Mouse (Mus musculus) thymus, postnatal 0 days (tissue): ENCODE results near the gene Usp20. TPM values are rescaled to one million over a fixed set of nuclear protein-coding genes. Genes with fewer than 3 reads are reported as not detected.

Experiments used
- DNase-seq: peaks from one replicate; pipeline ENCODE4 v3.0.0-alpha.2; 2015; ENCODE audit warnings: low spot score
- polyA plus RNA-seq: library from polyadenylated mRNA; unstranded; fragments of >200 nt; fragmentation: Nextera tagmentation; extraction: Ambion mirVana; gene quantifications from 2 replicates; pipeline ENCODE4 v1.2.1, GENCODE M21; 2015

Gene Usp20
- polyA plus RNA-seq, 1 experiment from 2014 or later = 13.2 TPM

GRCm38 (mm10) chr2:31040043-31040442, 58.0 kb downstream of the Usp20 start:
- DNase-seq = no peak

GRCm38 (mm10) chr2:31040487-31040886, 58.4 kb downstream of the Usp20 start:
- DNase-seq = no peak

GRCm38 (mm10) chr2:31041386-31041785, 59.3 kb downstream of the Usp20 start:
- no peak for DNase-seq

GRCm38 (mm10) chr2:31042881-31043280, 60.8 kb downstream of the Usp20 start:
- DNase-seq = no peak

GRCm38 (mm10) chr2:31043856-31044255, 61.8 kb downstream of the Usp20 start:
- no peak for DNase-seq

GRCm38 (mm10) chr2:31048037-31048436, 66.0 kb downstream of the Usp20 start:
- no peak for DNase-seq

GRCm38 (mm10) chr2:31052441-31052840, 70.4 kb downstream of the Usp20 start:
- no peak for DNase-seq

GRCm38 (mm10) chr2:31053426-31053825, 71.3 kb downstream of the Usp20 start:
- no peak for DNase-seq

GRCm38 (mm10) chr2:31053851-31054340, 71.8 kb downstream of the Usp20 start:
- DNase-seq = no peak

GRCm38 (mm10) chr2:31056070-31056469, 74.0 kb downstream of the Usp20 start:
- DNase-seq = no peak

GRCm38 (mm10) chr2:31057549-31058177, 75.6 kb downstream of the Usp20 start:
- no peak for DNase-seq

- no peak for DNase-seq
These were observed 76.4 kb downstream of the Usp20 start for GRCm38 (mm10) chr2:31058443-31058842.

GRCm38 (mm10) chr2:31060271-31060670, 78.2 kb downstream of the Usp20 start:
- DNase-seq = no peak

- peak; percentile 61 for DNase-seq
These were observed 79.0 kb downstream of the Usp20 start for GRCm38 (mm10) chr2:31060787-31061730.

GRCm38 (mm10) chr2:31061868-31062628, 80.0 kb downstream of the Usp20 start:
- peak; percentile 71 for DNase-seq

GRCm38 (mm10) chr2:31066019-31066789, 84.1 kb downstream of the Usp20 start:
- no peak for DNase-seq

GRCm38 (mm10) chr2:31067059-31067595, 85.0 kb downstream of the Usp20 start:
- DNase-seq = no peak

GRCm38 (mm10) chr2:31067696-31068245, 85.7 kb downstream of the Usp20 start:
- DNase-seq = no peak

GRCm38 (mm10) chr2:31068246-31069113, 86.4 kb downstream of the Usp20 start:
- DNase-seq = no peak
